Mouse (Mus musculus) frontal cortex, postnatal 10 days (tissue): ENCODE data around the gene Riok2.
A peak's percentile ranks its signal among the peaks of the same experiment; 100 is the strongest.
"Not testable (repeated sequence)": the region's sequence is repeated elsewhere in the genome, so short reads cannot be mapped to it uniquely, and the experiment has no call there.

Source experiments
- DNase-seq, 2 experiments: peaks; one replicate each; pipeline ENCODE4 v3.0.0; 2022; ENCODE audit warnings: low spot score in 2 of 2, mixed read lengths in 1 of 2

Riok2 gene

GRCm38 (mm10) chr17:17373918-17374910 is at the start of gene Riok2:
Riok2 (plus strand) TSS chr17:17374309.
- peak; percentile 86 to 92 for DNase-seq

DNA sequence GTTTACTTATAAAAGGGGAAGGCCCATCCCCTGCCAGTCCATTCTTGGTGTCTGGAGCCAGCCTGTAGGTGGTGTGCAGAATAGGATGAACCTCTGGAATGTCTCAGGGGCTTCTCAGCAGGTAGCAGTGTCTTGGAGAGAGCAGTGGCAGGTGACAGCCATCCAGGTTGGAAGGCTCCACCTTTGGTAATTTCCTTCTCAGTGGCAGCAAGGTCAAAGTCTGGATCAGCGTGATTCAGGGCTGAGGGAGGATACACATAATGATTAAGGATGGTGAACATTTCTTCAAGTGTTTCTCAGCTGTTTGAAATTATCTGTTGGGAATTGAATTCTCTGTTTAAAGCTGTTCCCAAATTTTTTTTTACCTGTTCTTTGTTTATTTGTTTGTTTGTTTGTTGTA is 48.1 kb upstream of the Riok2 start:
- DNase-seq: not testable (repeated sequence)

DNA sequence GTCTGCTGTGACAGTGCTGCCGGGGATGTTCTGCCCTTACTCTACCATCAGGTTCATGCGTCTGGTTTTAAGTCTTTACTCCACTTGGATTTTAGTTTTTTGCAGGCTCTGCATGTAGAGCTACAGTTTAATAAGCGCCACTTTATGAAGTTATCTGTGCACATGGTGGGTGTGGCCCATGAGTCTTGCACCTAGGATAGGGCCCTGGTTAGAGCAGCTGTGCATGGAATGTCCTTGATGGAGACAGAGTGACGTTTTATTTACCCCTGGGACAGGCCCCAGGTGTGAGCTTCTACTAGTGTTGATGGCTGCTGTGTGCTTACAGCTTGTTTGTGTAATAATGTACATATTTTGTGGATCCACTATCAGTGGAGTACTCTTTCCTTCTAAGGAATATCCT is 47.5 kb upstream of the Riok2 start:
- DNase-seq: no peak

DNA sequence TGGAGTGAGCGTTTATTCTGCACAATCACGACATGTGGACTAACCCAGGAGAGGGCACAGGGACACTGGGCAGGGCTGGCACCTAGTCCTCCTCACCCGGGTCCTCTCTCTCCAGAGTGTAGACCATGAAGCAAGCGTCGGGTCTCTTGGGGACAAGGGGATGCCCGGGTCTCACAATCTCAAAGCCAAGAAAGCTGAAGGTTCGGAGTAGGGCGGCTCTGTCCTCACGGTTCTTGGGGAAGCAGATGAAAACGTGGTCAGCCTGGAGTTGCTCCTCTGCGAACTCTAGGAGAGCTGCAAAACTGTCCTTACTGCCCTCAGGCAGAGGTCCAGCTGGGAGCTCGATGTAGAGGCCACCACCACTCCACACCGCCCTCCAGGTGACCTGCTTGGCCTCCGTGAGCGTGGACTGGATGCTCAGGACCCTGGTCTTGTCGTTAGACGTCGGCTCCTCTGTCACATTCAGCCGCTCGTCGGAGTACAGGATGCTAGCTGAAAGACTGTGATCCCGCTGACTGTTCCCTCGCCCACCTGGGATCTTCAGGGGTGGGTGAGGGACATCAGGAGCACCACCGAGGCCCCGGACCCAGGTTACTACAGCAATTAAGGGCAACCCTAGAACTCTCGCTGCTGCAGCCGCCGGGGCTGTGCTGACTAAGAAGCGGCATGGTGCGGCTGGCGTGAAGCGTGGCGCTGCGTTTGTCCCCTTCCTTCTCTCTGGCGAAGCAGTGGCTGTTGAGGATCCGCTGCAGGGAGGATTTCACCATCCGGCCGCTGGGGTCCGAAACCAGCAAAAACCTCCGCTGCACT is 28.5 kb upstream of the Riok2 start:
- not testable (repeated sequence) for DNase-seq

GRCm38 (mm10) chr17:17346281-17346680 is 27.8 kb upstream of the Riok2 start:
- DNase-seq: not testable (repeated sequence)

DNA sequence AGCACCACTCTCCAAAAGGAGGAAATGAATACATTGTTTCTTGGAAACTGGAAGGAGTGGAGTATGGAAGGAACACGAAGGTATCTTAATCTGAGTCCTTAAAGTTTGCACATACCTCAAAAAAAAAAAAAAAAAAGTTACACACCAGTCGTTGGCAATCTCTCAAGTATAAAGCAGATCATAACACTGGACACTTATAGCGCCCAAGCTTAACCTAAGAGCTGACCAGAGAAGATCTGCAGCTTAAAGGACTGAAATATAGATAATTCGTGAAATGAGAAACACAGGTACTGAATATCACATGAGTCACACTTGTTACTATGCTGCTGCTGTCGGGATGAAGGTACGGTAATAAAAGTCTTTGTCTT is 575 bp upstream of the Riok2 start:
- no peak for DNase-seq

- no peak for DNase-seq
Observed at GRCm38 (mm10) chr17:17375581-17375980, 1.5 kb downstream of the Riok2 start.

DNA sequence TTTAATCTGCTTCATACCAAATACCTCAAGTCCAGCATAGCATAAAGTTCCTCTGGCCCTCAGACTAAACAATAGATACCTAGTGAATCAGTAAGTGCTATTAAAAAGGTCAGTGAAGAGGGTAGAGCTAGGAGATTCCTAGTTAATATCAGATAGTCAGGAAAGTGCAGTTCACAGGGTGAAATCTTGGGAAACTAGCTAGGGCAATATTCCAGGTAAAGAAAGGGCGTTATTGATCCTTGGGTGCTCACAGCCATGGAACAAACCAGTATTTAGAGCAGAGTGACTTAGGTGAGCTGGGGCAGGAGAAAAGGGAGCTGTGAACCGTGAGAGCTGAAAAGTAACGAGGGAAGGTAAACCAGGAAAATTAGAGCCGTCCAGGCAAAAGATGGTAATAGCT is 9.6 kb downstream of the Riok2 start:
- DNase-seq: no peak

DNA sequence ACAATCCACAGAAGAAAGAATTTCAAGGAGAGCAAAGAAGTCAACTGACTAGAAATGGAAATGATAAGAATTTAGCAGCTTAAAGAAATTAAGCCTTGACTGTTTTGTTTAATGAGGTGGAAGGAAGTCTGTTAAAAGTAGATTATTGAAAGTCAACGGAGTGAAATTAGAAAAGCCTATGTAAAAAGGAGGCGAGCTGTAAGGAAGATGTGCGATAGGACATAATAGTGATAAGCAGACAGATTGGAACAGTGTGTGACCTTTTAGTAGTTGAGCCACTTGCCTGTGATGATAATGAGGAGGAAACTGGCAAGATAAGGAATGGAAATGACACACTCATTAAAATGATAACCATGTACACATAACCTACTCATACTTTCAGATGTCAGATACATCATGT is 10.4 kb downstream of the Riok2 start:
- no peak for DNase-seq

DNA sequence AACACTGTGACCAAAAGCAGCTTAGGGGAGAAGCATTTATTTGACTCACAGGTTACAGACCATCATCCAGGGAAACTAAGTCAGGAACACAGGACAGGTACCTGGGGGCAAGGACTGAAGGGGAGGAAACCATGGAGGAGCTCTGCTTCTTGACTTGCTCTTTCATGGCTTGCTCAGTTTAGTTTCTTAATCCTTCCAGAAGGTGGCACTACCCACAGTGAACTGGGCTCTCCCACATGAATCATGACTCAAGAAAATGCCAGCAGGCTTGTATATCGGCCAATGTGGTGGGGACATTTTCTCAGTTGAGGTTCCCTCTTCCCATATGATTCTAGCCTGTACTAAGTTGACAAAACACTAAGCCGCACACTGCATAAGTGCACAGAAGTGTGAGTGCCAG is 12.0 kb downstream of the Riok2 start:
- no peak for DNase-seq

DNA sequence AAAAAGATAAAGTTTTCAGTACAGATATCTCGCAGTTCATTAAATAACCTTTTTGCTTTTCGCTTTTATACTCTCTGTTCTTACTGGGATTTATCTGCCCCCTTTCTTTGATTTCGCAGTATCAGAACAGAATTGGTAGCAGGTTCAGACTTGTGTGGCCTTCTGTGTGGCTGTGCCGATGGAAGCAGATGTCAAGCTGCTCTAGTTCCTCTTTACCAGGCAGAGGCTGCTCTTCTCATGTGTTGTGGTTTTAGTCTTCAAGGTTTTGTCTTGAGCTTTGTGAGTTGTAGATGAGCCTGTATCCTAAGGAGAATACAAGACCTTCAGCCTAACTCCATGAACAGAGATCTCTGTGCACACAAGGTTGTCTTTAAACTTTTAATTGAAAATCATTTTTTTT is 17.7 kb downstream of the Riok2 start:
- no peak for DNase-seq

GRCm38 (mm10) chr17:17392863-17393262 is 18.8 kb downstream of the Riok2 start:
- DNase-seq: no peak

DNA sequence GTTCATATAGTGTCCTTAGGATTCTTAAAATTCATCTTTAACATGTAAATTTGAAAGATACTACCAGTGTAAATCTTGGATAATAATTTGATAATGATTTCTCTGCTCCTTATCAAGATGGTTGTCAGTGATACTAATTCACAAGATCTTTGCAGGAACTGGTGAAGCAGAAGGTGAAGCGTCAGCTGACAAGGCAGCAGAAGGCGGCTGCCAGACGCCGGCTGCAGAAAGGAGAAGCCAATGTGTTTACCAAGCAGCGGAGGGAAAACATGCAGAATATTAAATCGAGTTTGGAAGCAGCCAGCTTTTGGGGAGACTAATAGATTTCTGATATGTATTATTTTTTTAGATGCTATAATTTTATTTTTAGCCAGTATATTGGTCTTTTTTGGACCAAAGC is 19.2 kb downstream of the Riok2 start:
- no peak for DNase-seq

DNA sequence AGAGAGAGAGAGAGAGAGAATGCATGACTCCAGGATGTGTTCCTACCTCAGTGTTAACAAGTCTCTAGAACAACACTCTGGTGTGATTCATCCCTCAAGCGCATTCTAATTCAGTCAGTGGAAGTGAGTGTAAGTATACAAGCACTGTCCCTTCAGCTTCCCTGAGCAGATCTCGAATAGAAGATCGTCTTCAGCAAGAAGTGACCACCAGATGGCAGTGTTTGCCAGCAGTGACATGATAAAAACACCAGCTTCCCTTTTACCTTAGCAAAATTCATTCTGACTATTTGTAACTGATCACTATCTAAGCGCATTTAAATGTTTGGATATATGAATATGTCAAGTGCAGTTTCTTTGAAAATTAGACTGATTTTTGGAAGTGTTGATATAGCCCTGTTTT is 20.2 kb downstream of the Riok2 start:
- DNase-seq: peak; percentile 40 to 78

GRCm38 (mm10) chr17:17396869-17397268 is 22.8 kb downstream of the Riok2 start:
- DNase-seq: no peak

DNA sequence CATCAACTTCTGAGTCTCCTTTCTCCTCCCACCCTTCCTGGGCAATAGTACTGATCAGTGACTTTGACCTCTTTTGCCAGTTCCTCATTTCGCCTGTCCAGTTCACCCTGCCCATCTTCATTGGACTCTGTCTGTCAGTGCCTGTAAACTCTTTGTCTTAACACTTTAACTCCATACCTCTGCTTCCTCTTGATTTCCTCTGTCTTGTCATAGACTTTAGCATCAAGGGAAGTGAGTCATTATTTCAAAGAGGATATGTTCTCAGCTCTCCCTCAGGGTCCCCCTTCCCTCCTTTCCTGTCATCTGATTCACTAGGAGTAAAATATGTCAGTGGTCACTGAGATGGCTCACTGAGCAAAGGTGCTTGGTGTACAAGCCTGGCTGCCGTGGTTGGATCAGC is 24.6 kb downstream of the Riok2 start:
- no peak for DNase-seq

DNA sequence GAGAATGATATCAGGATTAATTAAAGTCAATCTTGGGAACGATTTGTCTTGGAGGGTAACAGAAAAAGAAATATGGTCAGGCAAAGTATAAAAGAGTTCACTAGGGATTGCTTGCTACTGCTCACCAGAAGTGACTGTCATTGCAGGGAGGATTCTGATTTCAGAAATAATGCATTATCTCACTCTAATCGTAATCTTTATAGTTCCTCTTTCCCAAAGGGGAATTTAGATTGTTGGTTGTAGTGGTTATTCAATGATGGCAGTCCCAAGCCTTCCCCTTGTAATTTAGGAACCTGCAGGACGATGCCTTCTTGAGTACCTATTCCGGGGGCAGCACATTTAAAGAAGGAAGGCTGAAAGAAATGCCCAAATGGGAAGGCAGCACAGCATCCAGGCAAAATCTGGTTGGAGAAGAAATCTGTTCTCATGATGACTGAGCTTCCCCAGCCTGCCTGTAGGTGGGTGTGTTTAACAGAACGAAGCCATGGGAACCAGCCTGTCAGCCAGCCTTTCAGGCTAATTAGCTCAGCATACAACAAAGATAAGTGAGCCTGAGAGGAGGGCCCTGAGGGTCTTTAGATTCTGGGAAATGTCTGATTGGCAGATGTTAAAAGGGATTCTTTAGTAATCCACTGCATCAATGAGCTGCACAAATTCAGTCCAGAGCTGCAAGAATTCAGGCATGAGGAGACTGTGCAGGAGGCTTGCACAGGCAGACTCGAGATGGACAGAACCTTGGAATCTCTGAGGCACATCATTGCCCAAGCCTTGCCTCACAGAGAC is 28.3 kb downstream of the Riok2 start, which contains the start of gene Lix1:
Gene Lix1, plus strand, starts transcription at position 451 of the 783 bp plus-strand sequence.
- peak; percentile 79 for DNase-seq

DNA sequence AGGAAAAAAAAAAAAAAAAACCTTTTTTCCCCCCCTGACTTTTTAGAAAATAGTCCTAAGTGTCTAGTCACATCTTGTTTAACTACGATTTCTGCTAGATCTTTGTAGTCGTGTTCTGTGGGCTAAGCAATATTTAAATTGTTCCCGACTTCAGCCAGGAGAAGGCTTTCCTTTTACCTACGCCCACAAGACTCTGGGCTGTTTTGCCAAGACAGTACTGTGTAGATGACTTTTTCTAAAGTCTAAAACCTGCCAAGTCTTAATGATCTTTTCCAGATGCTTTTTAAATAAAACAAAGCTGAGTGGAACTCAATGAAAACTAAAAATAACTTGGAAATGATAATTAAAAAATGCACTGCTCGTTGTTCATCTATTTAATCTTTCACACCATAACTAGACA is 28.9 kb downstream of the Riok2 start:
- no peak for DNase-seq

DNA sequence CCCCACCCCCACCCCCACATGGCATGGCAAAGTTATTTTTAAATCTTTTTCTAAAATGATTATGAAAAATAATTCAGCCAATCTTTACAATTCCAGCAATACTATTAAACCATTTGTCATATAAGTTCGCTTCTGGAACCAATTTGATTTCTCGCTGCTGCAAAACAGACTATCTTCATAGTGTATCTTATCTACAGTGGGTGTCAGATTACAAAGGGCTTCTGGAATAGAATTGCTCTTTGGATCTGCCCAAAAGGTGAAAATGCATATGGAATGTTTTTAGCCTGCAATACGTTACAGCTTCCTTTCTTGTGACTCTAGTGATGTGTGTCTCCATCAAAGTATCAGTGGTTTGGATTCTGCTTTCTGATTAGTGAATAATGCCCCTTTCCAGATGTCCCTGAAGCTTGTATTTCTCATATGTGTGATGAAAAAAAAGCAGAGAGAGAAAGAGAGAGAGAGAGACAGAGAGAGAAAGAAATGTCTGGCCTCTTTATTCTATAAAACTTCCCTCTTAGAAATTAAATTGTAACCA is 29.5 kb downstream of the Riok2 start:
- DNase-seq: no peak

GRCm38 (mm10) chr17:17404811-17405544 is 30.9 kb downstream of the Riok2 start:
- no peak for DNase-seq

DNA sequence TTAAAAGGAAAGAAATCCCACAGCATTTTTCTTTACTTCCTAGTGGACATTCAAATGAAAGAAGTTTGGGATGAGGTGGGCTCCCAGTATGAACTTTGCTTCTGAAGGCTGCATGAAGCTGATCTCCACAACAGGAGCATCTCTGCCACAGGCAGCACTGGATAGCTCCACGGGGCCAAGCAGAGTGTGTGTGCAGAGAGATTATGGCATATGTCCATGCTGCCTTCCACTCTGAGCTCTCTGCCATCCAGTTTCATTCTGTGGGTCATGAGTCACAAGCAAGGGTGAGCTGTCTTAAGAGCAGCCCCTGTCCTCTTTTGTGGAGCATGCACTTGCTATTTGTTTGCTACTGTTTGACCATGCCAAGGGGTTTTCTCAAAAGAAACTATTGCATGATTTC is 31.5 kb downstream of the Riok2 start:
- DNase-seq: no peak
